Mouse (Mus musculus): ENCODE results near the gene Gm20547. TPM values are rescaled to one million over a fixed set of nuclear protein-coding genes. Genes with fewer than 3 reads are reported as not detected.

The Gm20547 gene
- polyA plus RNA-seq, 1 experiment from 2014 or later: 0.18 TPM

DNA sequence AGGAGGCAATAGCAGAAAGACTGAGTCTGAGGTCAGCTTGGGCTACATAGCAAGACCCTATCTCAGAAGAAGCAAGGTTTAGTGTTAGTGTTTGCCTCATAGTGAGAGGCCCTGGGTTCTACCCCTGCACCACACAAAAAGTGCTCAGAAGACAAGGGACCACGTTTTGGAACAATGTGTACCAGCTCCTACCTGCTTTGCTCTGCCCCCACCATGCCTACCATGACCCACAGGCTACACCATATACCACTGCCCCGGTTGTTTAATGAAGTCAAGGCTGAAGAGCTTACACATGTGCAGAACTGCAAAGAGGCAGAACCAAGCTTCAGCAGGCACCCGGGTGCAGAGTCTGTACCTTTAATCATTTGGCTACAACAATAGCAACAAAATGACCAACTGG lies 74.7 kb downstream of the Gm20547 start:
- H3K4me3 ChIP-seq: no peak overlapping the region
- no peak overlapping the region for H3K9ac ChIP-seq
- 72% methylated on average over 3 of the region's 3 CpGs for WGBS
- no peaks in the 10 kb centered on the region for H3K27me3 ChIP-seq (replicated peaks)
- H3K27ac ChIP-seq: no peak overlapping the region
- no peaks in the 10 kb centered on the region for H3K9me3 ChIP-seq
- no peak for ATAC-seq (replicated peaks)
- H3K4me1 ChIP-seq: no peaks in the 10 kb centered on the region
- H3K36me3 ChIP-seq (replicated peaks): no peaks in the 10 kb centered on the region
- H3K4me2 ChIP-seq: no peak overlapping the region

Small RNAs within 50 kb of the gene (microRNA-seq; reads per million reads assigned to microRNA genes)
- gene Mir6970 (0.55 reads per million), gene Mir6971 (4.2 reads per million, percentile 21 among the genes with 10 or more reads in this experiment), gene Mir6972 (not detected)

Other genes starting within 250 kb of the Gm20547 start
- 14.6 and 16.0 TPM in 2 replicates for gene Fkbpl, start 237.3 kb downstream of the Gm20547 start, polyA plus RNA-seq (2015; fragmentation: Nextera tagmentation; extraction: Ambion mirVana)
- 123 and 125 TPM in 2 replicates for gene Atf6b, start 234.9 kb downstream of the Gm20547 start, polyA plus RNA-seq (2015; fragmentation: Nextera tagmentation; extraction: Ambion mirVana)
- gene Tnxb, start 211.5 kb downstream of the Gm20547 start, polyA plus RNA-seq (2015; fragmentation: Nextera tagmentation; extraction: Ambion mirVana): 0.18 and 0.24 TPM in 2 replicates
- gene C4b, start 138.2 kb downstream of the Gm20547 start, polyA plus RNA-seq (2015; fragmentation: Nextera tagmentation; extraction: Ambion mirVana): 0.22 TPM in 2 replicates
- gene Cyp21a1, start 77.5 kb downstream of the Gm20547 start, polyA plus RNA-seq (2015; fragmentation: Nextera tagmentation; extraction: Ambion mirVana): not detected in 2 replicates
- gene Stk19, start 45.1 kb downstream of the Gm20547 start, polyA plus RNA-seq (2015; fragmentation: Nextera tagmentation; extraction: Ambion mirVana): 41.2 and 50.4 TPM in 2 replicates
- gene Dxo, start 45.0 kb downstream of the Gm20547 start, polyA plus RNA-seq (2015; fragmentation: Nextera tagmentation; extraction: Ambion mirVana): 75.0 and 79.1 TPM in 2 replicates
- gene Skiv2l, start 31.8 kb downstream of the Gm20547 start, polyA plus RNA-seq (2015; fragmentation: Nextera tagmentation; extraction: Ambion mirVana): 67.4 and 73.8 TPM in 2 replicates
- gene Nelfe, start 31.7 kb downstream of the Gm20547 start, polyA plus RNA-seq (2015; fragmentation: Nextera tagmentation; extraction: Ambion mirVana): 76.3 and 82.3 TPM in 2 replicates
- gene Cfb, start 19.5 kb downstream of the Gm20547 start, polyA plus RNA-seq (2015; fragmentation: Nextera tagmentation; extraction: Ambion mirVana): 2.6 and 3.3 TPM in 2 replicates
- gene Zbtb12, start 2.6 kb downstream of the Gm20547 start, polyA plus RNA-seq (2015; fragmentation: Nextera tagmentation; extraction: Ambion mirVana): 17.4 and 17.5 TPM in 2 replicates
- 2.1 and 3.1 TPM in 2 replicates for gene C2, start 16.2 kb upstream of the Gm20547 start, polyA plus RNA-seq (2015; fragmentation: Nextera tagmentation; extraction: Ambion mirVana)
- gene Ehmt2, start 16.4 kb upstream of the Gm20547 start, polyA plus RNA-seq (2015; fragmentation: Nextera tagmentation; extraction: Ambion mirVana): 113 and 119 TPM in 2 replicates
- gene Slc44a4, start 32.4 kb upstream of the Gm20547 start, polyA plus RNA-seq (2015; fragmentation: Nextera tagmentation; extraction: Ambion mirVana): not detected in 2 replicates
- gene Neu1, start 49.2 kb upstream of the Gm20547 start, polyA plus RNA-seq (2015; fragmentation: Nextera tagmentation; extraction: Ambion mirVana): 36.1 and 41.1 TPM in 2 replicates
- gene Hspa1b, start 77.2 kb upstream of the Gm20547 start, polyA plus RNA-seq (2015; fragmentation: Nextera tagmentation; extraction: Ambion mirVana): 0.24 and 0.31 TPM in 2 replicates
- gene Gm20481, start 87.9 kb upstream of the Gm20547 start, polyA plus RNA-seq (2015; fragmentation: Nextera tagmentation; extraction: Ambion mirVana): not detected in 2 replicates
- 12.7 and 13.3 TPM in 2 replicates for gene Hspa1a, start 90.1 kb upstream of the Gm20547 start, polyA plus RNA-seq (2015; fragmentation: Nextera tagmentation; extraction: Ambion mirVana)
- gene Hspa1l, start 90.7 kb upstream of the Gm20547 start, polyA plus RNA-seq (2015; fragmentation: Nextera tagmentation; extraction: Ambion mirVana): 1.2 and 1.5 TPM in 2 replicates
- gene Lsm2, start 99.8 kb upstream of the Gm20547 start, polyA plus RNA-seq (2015; fragmentation: Nextera tagmentation; extraction: Ambion mirVana): 103 and 111 TPM in 2 replicates
- gene Vars, start 118.9 kb upstream of the Gm20547 start, polyA plus RNA-seq (2015; fragmentation: Nextera tagmentation; extraction: Ambion mirVana): 63.1 and 70.2 TPM in 2 replicates
- 0.06 and 0.15 TPM in 2 replicates for gene Vwa7, start 134.5 kb upstream of the Gm20547 start, polyA plus RNA-seq (2015; fragmentation: Nextera tagmentation; extraction: Ambion mirVana)
- gene Sapcd1, start 146.0 kb upstream of the Gm20547 start, polyA plus RNA-seq (2015; fragmentation: Nextera tagmentation; extraction: Ambion mirVana): 2.5 and 2.7 TPM in 2 replicates
- gene Msh5, start 164.7 kb upstream of the Gm20547 start, polyA plus RNA-seq (2015; fragmentation: Nextera tagmentation; extraction: Ambion mirVana): 1.6 and 3.3 TPM in 2 replicates
- gene Clic1, start 167.9 kb upstream of the Gm20547 start, polyA plus RNA-seq (2015; fragmentation: Nextera tagmentation; extraction: Ambion mirVana): 62.4 and 72.1 TPM in 2 replicates
- 337 and 380 TPM in 2 replicates for gene Ddah2, start 177.0 kb upstream of the Gm20547 start, polyA plus RNA-seq (2015; fragmentation: Nextera tagmentation; extraction: Ambion mirVana)
- 0.31 TPM in 1 of 2 replicates, not detected in the other for gene Ly6g6c, start 183.3 kb upstream of the Gm20547 start, polyA plus RNA-seq (2015; fragmentation: Nextera tagmentation; extraction: Ambion mirVana)
- gene Mpig6b, start 184.1 kb upstream of the Gm20547 start, polyA plus RNA-seq (2015; fragmentation: Nextera tagmentation; extraction: Ambion mirVana): 0.21 and 0.43 TPM in 2 replicates
- gene Ly6g6e, start 194.9 kb upstream of the Gm20547 start, polyA plus RNA-seq (2015; fragmentation: Nextera tagmentation; extraction: Ambion mirVana): 0.21 and 0.32 TPM in 2 replicates
- 1.9 and 2.5 TPM in 2 replicates for gene Ly6g6d, start 196.0 kb upstream of the Gm20547 start, polyA plus RNA-seq (2015; fragmentation: Nextera tagmentation; extraction: Ambion mirVana)
- gene Ly6g6f, start 203.6 kb upstream of the Gm20547 start, polyA plus RNA-seq (2015; fragmentation: Nextera tagmentation; extraction: Ambion mirVana): not detected in 2 replicates
- gene Abhd16a, start 207.2 kb upstream of the Gm20547 start, polyA plus RNA-seq (2015; fragmentation: Nextera tagmentation; extraction: Ambion mirVana): 105 and 113 TPM in 2 replicates
- not detected in 2 replicates for gene Ly6g5c, start 226.2 kb upstream of the Gm20547 start, polyA plus RNA-seq (2015; fragmentation: Nextera tagmentation; extraction: Ambion mirVana)
- gene Ly6g5b, start 233.4 kb upstream of the Gm20547 start, polyA plus RNA-seq (2015; fragmentation: Nextera tagmentation; extraction: Ambion mirVana): 1.1 and 2.2 TPM in 2 replicates
- gene Gpank1, start 239.4 kb upstream of the Gm20547 start, polyA plus RNA-seq (2015; fragmentation: Nextera tagmentation; extraction: Ambion mirVana): 25.9 and 28.9 TPM in 2 replicates
- gene Csnk2b, start 240.0 kb upstream of the Gm20547 start, polyA plus RNA-seq (2015; fragmentation: Nextera tagmentation; extraction: Ambion mirVana): 316 and 319 TPM in 2 replicates
- 8.3 and 9.6 TPM in 2 replicates for gene D17H6S53E, start 244.3 kb upstream of the Gm20547 start, polyA plus RNA-seq (2015; fragmentation: Nextera tagmentation; extraction: Ambion mirVana)